Mouse (Mus musculus) olfactory bulb, adult 2 months (tissue): ENCODE measurements at regions not wholly inside any gene's neighbourhood (a gene's known extent, or its start where the extent isn't known, plus 50 kb on each side); places are given as distances from the start of the nearest gene placed in this dataset.

Experiments
- H3K27ac ChIP-seq: fragments of 200-500 bp; 2 replicates; pipeline ENCODE4 v1.5.1; 2012; ENCODE audit warnings: low read depth, low read length; ENCODE audit not compliant: insufficient read depth
- H3K4me1 ChIP-seq: fragments of 200-500 bp; 2 replicates; pipeline ENCODE4 v1.6.1; 2012; ENCODE audit warnings: low read length; ENCODE audit not compliant: control insufficient read depth, insufficient read depth
- H3K4me3 ChIP-seq: fragments of 200-500 bp; 2 replicates; pipeline ENCODE4 v1.5.1; 2012; ENCODE audit warnings: mild to moderate bottlenecking, low read depth, low read length, moderate library complexity; ENCODE audit not compliant: insufficient read depth
- CTCF ChIP-seq: fragments of 200-500 bp; IDR thresholded peaks from 2 replicates; pipeline ENCODE4 v1.5.1; 2012; ENCODE audit warnings: low read depth, mild to moderate bottlenecking, low read length, moderate library complexity; ENCODE audit not compliant: insufficient read depth
- POLR2A ChIP-seq: fragments of 200-500 bp; IDR thresholded peaks from 2 replicates; pipeline ENCODE4 v1.6.1; 2012; ENCODE audit warnings: mild to moderate bottlenecking, low read depth, low read length, moderate library complexity; ENCODE audit not compliant: insufficient read depth
- WGBS: fragments of 180-500 bp; shearing (Covaris S2); methylation state at CpG from one replicate; pipeline ENCODE4 v1.1.7; 2018; 5-methylcytosine and 5-hydroxymethylcytosine counted together

DNA sequence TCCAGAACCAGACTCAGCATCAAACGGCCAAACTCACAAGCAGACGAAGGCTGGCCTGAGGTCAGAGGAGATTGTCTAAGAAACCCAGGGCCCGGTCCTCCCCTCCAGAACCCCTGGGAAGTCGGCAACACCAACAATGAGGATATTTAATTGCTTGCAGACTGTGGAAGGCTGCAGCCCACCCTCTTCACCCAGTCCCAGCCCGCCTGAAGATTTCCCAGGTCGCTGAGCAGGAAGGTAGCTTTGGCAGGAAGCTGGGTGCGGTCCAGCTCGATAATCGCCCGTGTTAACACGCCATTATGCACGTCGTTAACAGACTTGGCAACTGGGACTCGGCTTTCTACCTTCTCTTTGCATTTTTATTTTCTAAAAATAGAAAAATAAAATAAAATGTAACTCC is 165.2 kb upstream of the Usp24 start:
- Histone ChIP-seq H3K4me1 (no peaks in the 10 kb centered on the region), H3K27ac (no peak overlapping the region), H3K4me3 (no peak overlapping the region)
- TF ChIP-seq POLR2A: no peak
- no peak for TF ChIP-seq CTCF
- 54% methylated on average over 14 of the region's 14 CpGs for WGBS

DNA sequence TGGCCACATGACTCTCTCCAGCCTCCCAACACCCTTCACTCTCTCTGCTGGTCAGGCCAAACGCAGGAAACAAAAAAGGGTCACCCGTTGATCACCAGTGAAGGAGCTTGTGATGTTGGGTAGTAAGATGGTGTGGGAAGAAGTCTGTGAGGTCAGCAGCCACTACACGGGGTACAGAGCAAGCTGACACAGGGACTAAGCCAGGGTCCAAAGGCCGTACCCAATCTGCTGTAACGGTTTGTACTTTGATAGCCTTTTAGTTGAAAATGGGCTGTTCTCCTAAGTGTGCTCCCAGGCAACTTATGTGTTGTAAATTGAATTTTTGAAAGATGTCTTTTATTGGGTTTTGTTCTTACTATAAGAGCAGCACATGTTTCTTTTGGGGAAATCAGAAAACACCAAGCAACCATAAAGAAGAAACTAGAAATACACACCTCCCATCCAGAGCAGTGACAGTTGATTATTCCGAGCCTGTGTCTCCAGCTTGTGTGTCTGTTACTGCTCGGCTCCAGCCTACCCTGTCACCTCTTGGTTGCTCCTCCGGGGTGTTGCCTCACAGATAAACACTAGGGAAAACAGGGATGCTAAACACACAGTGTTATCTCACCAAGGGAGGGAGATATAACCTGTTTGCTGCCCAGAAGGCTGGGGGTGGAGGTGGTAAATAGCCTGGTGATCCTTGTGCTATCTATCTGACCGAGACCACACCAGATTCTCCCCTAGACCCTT is 158.4 kb upstream of the Usp24 start:
- 92% methylated on average over 9 of the region's 9 CpGs for WGBS
- H3K4me1 ChIP-seq: no peaks in the 10 kb centered on the region
- no peak overlapping the region for H3K4me3 ChIP-seq
- H3K27ac ChIP-seq: no peak overlapping the region
- TF ChIP-seq CTCF (no peak), POLR2A (no peak)

DNA sequence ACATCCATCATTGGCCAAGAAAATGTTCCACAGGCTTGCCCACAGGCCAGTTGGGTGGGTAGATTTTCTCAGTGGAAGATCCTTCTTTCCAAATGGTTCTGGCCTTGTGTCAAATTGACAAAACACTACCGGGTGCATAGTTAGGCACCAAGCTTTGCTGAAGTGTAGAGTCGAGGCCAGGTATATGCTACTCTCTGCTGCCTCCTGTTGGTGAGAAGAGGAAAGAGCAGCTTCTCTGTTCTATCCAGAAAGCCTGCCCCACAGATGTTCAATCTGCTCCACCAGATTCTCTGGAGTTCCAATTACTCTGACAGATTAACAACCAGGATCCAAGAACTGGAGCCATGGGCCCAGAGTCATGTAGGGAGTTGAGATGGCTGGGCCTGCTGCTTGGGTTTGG is 154.4 kb upstream of the Usp24 start:
- WGBS: 43% methylated on average over 2 of the region's 2 CpGs
- TF ChIP-seq POLR2A: no peak
- no peak for TF ChIP-seq CTCF
- Histone ChIP-seq H3K4me3 (no peak overlapping the region), H3K27ac (no peak overlapping the region), H3K4me1 (no peaks in the 10 kb centered on the region)

DNA sequence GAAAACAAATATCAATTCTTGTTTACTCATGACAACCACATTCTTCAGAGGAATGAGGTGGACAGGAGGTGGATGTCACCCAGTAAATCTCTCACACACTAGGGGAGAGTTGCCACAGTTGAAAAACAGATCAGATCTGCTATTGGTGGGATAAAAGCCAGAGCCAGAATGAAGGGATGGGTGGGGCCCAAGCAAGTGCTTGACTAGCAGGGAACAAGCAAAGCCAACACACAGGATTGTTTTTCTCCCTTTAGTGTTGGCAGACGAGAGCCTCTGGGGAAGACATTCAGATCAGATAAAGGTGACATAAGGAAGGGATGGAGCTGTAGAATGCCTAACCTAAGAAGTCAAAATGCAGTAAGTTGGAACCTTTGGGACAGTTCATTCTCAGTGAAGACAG is 153.5 kb upstream of the Usp24 start:
- no peak overlapping the region for H3K27ac ChIP-seq
- no peak overlapping the region for H3K4me3 ChIP-seq
- TF ChIP-seq POLR2A (no peak), CTCF (no peak)
- WGBS: 88% methylated on average over 1 of the region's 1 CpGs
- no peaks in the 10 kb centered on the region for H3K4me1 ChIP-seq

DNA sequence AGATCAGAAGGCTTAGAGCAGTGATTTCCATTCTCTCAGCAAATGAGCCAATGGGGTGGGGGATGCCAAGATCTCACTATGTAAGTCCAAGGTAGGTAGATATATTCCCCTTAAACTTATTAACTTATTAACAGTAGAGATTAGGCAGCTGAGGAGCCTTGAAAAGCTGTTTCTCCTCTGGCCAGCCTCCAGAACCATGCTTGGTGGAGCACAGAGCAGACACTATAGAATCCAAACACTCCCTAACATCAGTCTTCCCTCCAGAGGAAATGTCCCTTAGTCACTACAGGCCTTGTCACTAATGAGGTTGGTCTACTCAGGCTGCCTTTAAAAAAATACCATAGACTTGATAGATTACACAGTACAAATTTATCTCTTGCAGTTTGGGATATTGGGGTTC is 152.8 kb upstream of the Usp24 start:
- H3K4me1 ChIP-seq: no peaks in the 10 kb centered on the region
- H3K4me3 ChIP-seq: no peak overlapping the region
- TF ChIP-seq CTCF: no peak
- TF ChIP-seq POLR2A: no peak
- H3K27ac ChIP-seq: no peak overlapping the region

DNA sequence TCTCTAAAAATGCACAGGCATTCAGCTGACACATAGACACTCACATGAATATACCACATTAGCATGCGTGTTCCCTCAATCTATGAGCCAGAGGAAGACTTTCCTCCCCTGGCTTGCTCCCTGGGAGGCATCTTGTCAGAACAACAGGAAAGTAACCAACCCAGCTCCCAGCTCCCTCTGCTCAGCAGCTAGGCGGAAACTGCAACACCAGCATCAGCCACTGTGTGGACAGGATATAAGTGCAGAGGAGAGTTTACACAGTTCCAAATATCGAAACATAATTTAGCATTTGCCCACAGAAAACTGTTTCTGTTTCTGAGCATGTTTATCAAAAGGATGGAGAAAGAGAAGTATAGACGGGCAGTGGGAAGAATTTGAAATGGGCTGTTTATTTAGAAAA is 148.3 kb upstream of the Usp24 start:
- TF ChIP-seq POLR2A (no peak), CTCF (no peak)
- WGBS: 56% methylated on average over 4 of the region's 4 CpGs
- Histone ChIP-seq H3K4me3 (no peak overlapping the region), H3K27ac (no peak overlapping the region), H3K4me1 (no peaks in the 10 kb centered on the region)

DNA sequence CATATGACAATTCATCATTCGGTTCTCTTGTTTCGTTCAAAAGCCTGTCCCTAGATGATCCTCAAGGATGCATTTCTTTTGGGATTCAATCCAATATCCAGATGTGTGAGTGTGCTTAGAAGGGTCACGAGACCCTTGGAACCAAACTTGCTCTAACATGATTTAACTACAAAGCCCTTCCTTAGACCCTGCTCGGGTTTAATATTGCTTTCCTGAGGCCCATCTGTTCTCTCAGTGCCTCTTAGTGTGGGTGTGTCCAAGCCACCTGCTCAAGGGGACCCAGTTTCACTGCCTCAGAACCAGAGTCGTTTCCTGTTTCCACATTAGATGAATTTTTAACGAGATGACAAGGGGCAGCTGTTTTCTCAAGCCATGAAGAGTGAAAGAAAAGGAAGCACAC is 147.3 kb upstream of the Usp24 start:
- H3K4me1 ChIP-seq: no peaks in the 10 kb centered on the region
- TF ChIP-seq CTCF (no peak), POLR2A (no peak)
- WGBS: 83% methylated on average over 6 of the region's 6 CpGs
- H3K4me3 ChIP-seq: no peak overlapping the region
- no peak overlapping the region for H3K27ac ChIP-seq

DNA sequence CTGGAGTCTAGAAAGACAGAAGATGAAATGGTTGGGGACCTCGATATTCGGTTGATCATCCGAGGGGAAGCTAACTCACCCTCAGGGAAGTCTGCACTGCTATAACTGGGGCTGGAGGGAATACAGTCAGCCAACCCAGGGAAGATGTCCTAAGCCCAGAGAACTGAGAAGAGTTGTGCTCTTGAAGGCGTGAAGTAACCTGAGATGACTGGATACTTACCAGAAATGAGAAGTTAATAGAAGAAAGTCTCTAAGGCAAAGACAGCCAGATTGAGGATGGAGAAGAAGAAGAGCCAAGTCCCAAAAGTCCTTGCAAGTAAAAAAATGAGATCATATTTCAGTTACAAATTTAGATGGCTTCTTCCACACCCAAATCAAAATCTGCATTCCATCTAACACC is 146.5 kb upstream of the Usp24 start:
- H3K4me1 ChIP-seq: no peaks in the 10 kb centered on the region
- 99% methylated on average over 4 of the region's 4 CpGs for WGBS

DNA sequence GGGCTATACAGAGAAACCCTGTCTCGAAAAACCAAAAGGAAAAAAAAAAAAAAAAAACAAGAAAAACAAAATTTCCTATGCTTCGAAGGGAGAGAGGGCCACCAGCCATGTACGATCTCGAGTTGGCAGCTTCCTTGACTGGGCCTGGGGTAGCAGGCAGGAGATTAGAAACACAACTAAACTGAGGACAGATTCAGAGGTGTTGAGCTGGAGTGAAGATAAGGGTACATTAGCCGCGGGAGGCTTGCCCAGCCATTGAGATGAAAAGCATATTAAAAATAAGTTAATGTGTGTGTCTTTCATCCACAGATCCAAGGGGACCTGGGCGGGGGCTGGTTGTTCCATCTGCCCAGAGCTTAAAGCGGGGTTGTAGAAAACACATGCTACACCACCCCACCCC is 145.3 kb upstream of the Usp24 start:
- Histone ChIP-seq H3K27ac (no peak overlapping the region), H3K4me1 (no peaks in the 10 kb centered on the region), H3K4me3 (no peak overlapping the region)
- no peak for TF ChIP-seq POLR2A
- no peak for TF ChIP-seq CTCF
- 91% methylated on average over 8 of the region's 8 CpGs for WGBS

More for the DNA sequence above, 146.5 kb upstream of the Usp24 start:
- no peak overlapping the region for H3K4me3 ChIP-seq
- no peak for TF ChIP-seq POLR2A
- TF ChIP-seq CTCF: no peak
- H3K27ac ChIP-seq: no peak overlapping the region

DNA sequence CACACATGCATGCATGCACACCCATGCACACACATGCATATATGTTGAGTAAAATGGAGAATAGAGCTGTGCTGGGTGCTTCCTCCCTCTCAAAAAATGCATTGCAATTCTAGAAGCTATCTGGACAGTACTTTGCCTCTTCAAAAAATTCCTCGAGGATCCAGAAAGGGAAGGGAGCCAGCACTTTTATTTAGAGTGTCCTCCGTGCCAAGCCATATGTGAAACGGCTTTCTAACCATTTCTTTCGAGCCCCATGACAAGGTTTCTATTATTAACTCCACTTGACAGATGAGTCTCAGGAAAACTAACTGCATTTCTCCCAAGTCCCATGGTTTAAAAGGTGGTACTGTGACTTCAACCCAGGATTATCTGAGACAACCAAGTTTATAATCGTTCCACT is 140.7 kb upstream of the Usp24 start:
- Histone ChIP-seq H3K4me3 (no peak overlapping the region), H3K27ac (no peak overlapping the region), H3K4me1 (no peaks in the 10 kb centered on the region)
- 72% methylated on average over 5 of the region's 5 CpGs for whole genome bisulfite sequencing
- TF ChIP-seq POLR2A: no peak
- no peak for TF ChIP-seq CTCF
